Mouse (Mus musculus): ENCODE measurements around the gene Ankdd1a.

GRCm38 (mm10) chr9:65547844-65548243 is 27.9 kb upstream of the Ankdd1a start:
- TF ChIP-seq CTCF (IDR thresholded peaks at IDR 0.05; ENCODE audit: insufficient read depth, low read length) (no peak), POLR2A (IDR thresholded peaks at IDR 0.05; ENCODE audit: borderline replicate concordance, extremely low read depth, low read depth, low read length) (no peak)

Measured in lung, adult 2 months (tissue).